Mouse (Mus musculus) stomach, postnatal 0 days (tissue): ENCODE results near the gene Hemk1. TPM values are rescaled to one million over a fixed set of nuclear protein-coding genes. Genes with fewer than 3 reads are reported as not detected.
A peak's percentile ranks its signal among the peaks of the same experiment; 100 is the strongest.

Source experiments
- ATAC-seq: fragments of 200-750 bp; cut with Nextera tagmentation; 2 replicates; pipeline ENCODE4 v1.8.0; 2017; ENCODE audit not compliant: low FRiP score, low TSS enrichment
- DNase-seq: peaks from one replicate; pipeline ENCODE4 v3.0.0-alpha.2; 2016; ENCODE audit warnings: low spot score
- H3K27ac ChIP-seq: fragments of 300-500 bp; sonication (generic); replicated peaks from 2 replicates; pipeline ENCODE4 v1.5.1; 2014; ENCODE audit warnings: mild to moderate bottlenecking, control low read depth
- H3K27me3 ChIP-seq: fragments of 300-500 bp; sonication (generic); 2 replicates; pipeline ENCODE4 v1.6.1; 2014; ENCODE audit warnings: low read length; ENCODE audit not compliant: control insufficient read depth, insufficient read depth
- H3K36me3 ChIP-seq: fragments of 300-500 bp; sonication (generic); 2 replicates; pipeline ENCODE4 v1.6.1; 2014; ENCODE audit warnings: low read length, mixed read lengths; ENCODE audit not compliant: control insufficient read depth, insufficient read depth
- H3K4me1 ChIP-seq: fragments of 300-500 bp; sonication (generic); replicated peaks from 2 replicates; pipeline ENCODE4 v1.6.1; 2014; ENCODE audit warnings: antibody characterized with exemption; ENCODE audit not compliant: control insufficient read depth, insufficient read depth
- H3K4me2 ChIP-seq: fragments of 300-500 bp; sonication (generic); replicated peaks from 2 replicates; pipeline ENCODE4 v1.6.1; 2014; ENCODE audit warnings: low read depth, mild to moderate bottlenecking, control low read depth, moderate library complexity
- H3K4me3 ChIP-seq: fragments of 300-500 bp; sonication (generic); 2 replicates; pipeline ENCODE4 v1.5.1; 2014; ENCODE audit warnings: low read depth, low read length, control low read depth
- H3K9ac ChIP-seq: fragments of 300-500 bp; sonication (generic); 2 replicates; pipeline ENCODE4 v1.6.1; 2014; ENCODE audit warnings: mild to moderate bottlenecking, low read length, control low read depth, mixed read lengths
- H3K9me3 ChIP-seq: fragments of 300-500 bp; sonication (generic); 2 replicates; pipeline ENCODE4 v1.6.1; 2016; ENCODE audit warnings: low read length; ENCODE audit not compliant: control insufficient read depth
- CTCF ChIP-seq: IDR thresholded peaks from 2 replicates; pipeline ENCODE4 v1.5.1; 2016; ENCODE audit warnings: antibody characterized with exemption, low read depth, mild to moderate bottlenecking, moderate library complexity
- EP300 ChIP-seq: optimal IDR thresholded peaks from 2 replicates; pipeline ENCODE3; 2016; ENCODE audit warnings: antibody characterized with exemption
- WGBS: fragments of 180-500 bp; shearing (Covaris S2); extraction: QIAGEN DNeasy Blood & Tissue Kit; methylation state at CpG from one replicate; pipeline ENCODE4 v1.1.7; 2014; 5-methylcytosine and 5-hydroxymethylcytosine counted together
- polyA plus RNA-seq: library from polyadenylated mRNA; unstranded; fragments of >200 nt; fragmentation: Nextera tagmentation; extraction: Ambion mirVana; gene quantifications from 2 replicates; pipeline ENCODE4 v1.2.1, GENCODE M21; 2015

Hemk1 gene
- polyA plus RNA-seq, 1 experiment from 2014 or later: 6.7 TPM

- H3K27me3 ChIP-seq: no peaks in the 10 kb centered on the region
- H3K4me1 ChIP-seq: 0 out of 2 replicates have a peak, but pooled peaks cover 9% of the 10 kb centered on the region
- 0 out of 2 replicates have a peak overlapping the region, but pooled peaks have one; percentile 2 for H3K27ac ChIP-seq
- WGBS: 79% methylated on average over 17 of the region's 17 CpGs
- DNase-seq (no peak), ATAC-seq (no peak)
- H3K36me3 ChIP-seq: peaks cover 28% of the 10 kb centered on the region
- H3K9me3 ChIP-seq: no peaks in the 10 kb centered on the region
- H3K4me3 ChIP-seq: no peak overlapping the region
- no peak overlapping the region for H3K4me2 ChIP-seq
- no peak overlapping the region for H3K9ac ChIP-seq
- no peak for TF ChIP-seq EP300
- no peak for TF ChIP-seq CTCF
These were observed 36.4 kb downstream of the Hemk1 start for GRCm38 (mm10) chr9:107301554-107302331.

GRCm38 (mm10) chr9:107300224-107300973 is 37.8 kb downstream of the Hemk1 start:
- WGBS: 92% methylated on average over 30 of the region's 30 CpGs
- no peak for ATAC-seq
- no peak overlapping the region for H3K9ac ChIP-seq

GRCm38 (mm10) chr9:107299783-107300182 is 38.4 kb downstream of the Hemk1 start:
- ATAC-seq (no peak), DNase-seq (no peak)
- peak overlapping the region; percentile 96; the same call in 1 of the 2 replicates for H3K27ac ChIP-seq
- peaks cover 8% of the 10 kb centered on the region; the same call in 1 of the 2 replicates for H3K4me1 ChIP-seq
- peak overlapping the region; percentile 74 for H3K4me2 ChIP-seq
- no peaks in the 10 kb centered on the region for H3K27me3 ChIP-seq
- peaks cover 28% of the 10 kb centered on the region for H3K36me3 ChIP-seq
- no peaks in the 10 kb centered on the region for H3K9me3 ChIP-seq
- 86% methylated on average over 7 of the region's 7 CpGs for WGBS
- no peak for TF ChIP-seq EP300
- H3K9ac ChIP-seq: 0 out of 2 replicates have a peak overlapping the region, but pooled peaks have one; percentile 35
- H3K4me3 ChIP-seq: no peak overlapping the region; the same call in 1 of the 2 replicates

More at GRCm38 (mm10) chr9:107300224-107300973, 37.8 kb downstream of the Hemk1 start:
- H3K36me3 ChIP-seq: peaks cover 28% of the 10 kb centered on the region
- no peak for TF ChIP-seq CTCF
- peak overlapping the region; percentile 74; the same call in 1 of the 2 replicates for H3K4me2 ChIP-seq
- peaks cover 12% of the 10 kb centered on the region; the same call in 1 of the 2 replicates for H3K4me1 ChIP-seq
- DNase-seq: no peak
- no peak overlapping the region for H3K4me3 ChIP-seq
- no peaks in the 10 kb centered on the region for H3K9me3 ChIP-seq
- no peaks in the 10 kb centered on the region for H3K27me3 ChIP-seq
- H3K27ac ChIP-seq: no peak overlapping the region

- DNase-seq (no peak), ATAC-seq (no peak)
- Histone ChIP-seq H3K27me3 (no peaks in the 10 kb centered on the region), H3K4me3 (peak overlapping the region; percentile 78), H3K4me2 (peak overlapping the region; percentile 74), H3K4me1 (peaks cover 8% of the 10 kb centered on the region; the same call in 1 of the 2 replicates), H3K36me3 (peaks cover 28% of the 10 kb centered on the region), H3K9ac (peak overlapping the region; percentile 24; the same call in 1 of the 2 replicates), H3K27ac (peak overlapping the region; percentile 96), H3K9me3 (no peaks in the 10 kb centered on the region)
- 62% methylated on average over 6 of the region's 6 CpGs for WGBS
- TF ChIP-seq EP300: no peak
- TF ChIP-seq CTCF: peak; percentile 38
These were observed 39.3 kb downstream of the Hemk1 start for GRCm38 (mm10) chr9:107298876-107299275.

GRCm38 (mm10) chr9:107298059-107298780 is 39.9 kb downstream of the Hemk1 start:
- TF ChIP-seq EP300 (no peak), CTCF (no peak)
- ATAC-seq (no peak), DNase-seq (peak; percentile 55)
- no peaks in the 10 kb centered on the region for H3K9me3 ChIP-seq
- peak overlapping the region; percentile 96 for H3K27ac ChIP-seq
- H3K9ac ChIP-seq: peak overlapping the region; percentile 84; the same call in 1 of the 2 replicates
- peaks cover 28% of the 10 kb centered on the region for H3K36me3 ChIP-seq
- H3K4me3 ChIP-seq: peak overlapping the region; percentile 78
- H3K4me2 ChIP-seq: peak overlapping the region; percentile 74
- 45% methylated on average over 8 of the region's 8 CpGs for WGBS
- peaks cover 8% of the 10 kb centered on the region; the same call in 1 of the 2 replicates for H3K4me1 ChIP-seq
- no peaks in the 10 kb centered on the region for H3K27me3 ChIP-seq
